Mouse (Mus musculus) lung, postnatal 0 days (tissue): ENCODE data around the gene Tmem202. TPM values are rescaled to one million over a fixed set of nuclear protein-coding genes. Genes with fewer than 3 reads are reported as not detected.

ENCODE experiments used
- ATAC-seq: fragments of 200-750 bp; cut with Nextera tagmentation; 2 replicates; pipeline ENCODE4 v1.8.0; 2017; ENCODE audit warnings: moderate library complexity
- DNase-seq: peaks from one replicate; pipeline ENCODE4 v3.0.0-alpha.2; 2016; ENCODE audit warnings: low spot score
- H3K27ac ChIP-seq: fragments of 300-500 bp; sonication (generic); 2 replicates; pipeline ENCODE4 v1.5.1; 2014; ENCODE audit warnings: antibody characterized with exemption, mild to moderate bottlenecking, low read length, mixed read lengths
- H3K27me3 ChIP-seq: fragments of 300-500 bp; sonication (generic); replicated peaks from 2 replicates; pipeline ENCODE4 v1.6.1; 2014; ENCODE audit warnings: low read length, mixed read lengths; ENCODE audit not compliant: insufficient read depth
- H3K36me3 ChIP-seq: fragments of 300-500 bp; sonication (generic); 2 replicates; pipeline ENCODE4 v1.6.1; 2014; ENCODE audit warnings: low read length, mixed read lengths; ENCODE audit not compliant: insufficient read depth
- H3K4me1 ChIP-seq: fragments of 300-500 bp; sonication (generic); 2 replicates; pipeline ENCODE4 v1.6.1; 2014; ENCODE audit warnings: antibody characterized with exemption, low read depth, low read length, mixed read lengths; ENCODE audit not compliant: insufficient read depth
- H3K4me2 ChIP-seq: fragments of 300-500 bp; sonication (generic); replicated peaks from 2 replicates; pipeline ENCODE4 v1.6.1; 2014; ENCODE audit warnings: low read depth, mild to moderate bottlenecking, low read length, moderate library complexity, mixed read lengths
- H3K4me3 ChIP-seq: fragments of 300-500 bp; sonication (generic); 2 replicates; pipeline ENCODE4 v1.5.1; 2014; ENCODE audit warnings: low read depth, low read length
- H3K9ac ChIP-seq: fragments of 300-500 bp; sonication (generic); replicated peaks from 2 replicates; pipeline ENCODE4 v1.6.1; 2014; ENCODE audit warnings: low read depth, mild to moderate bottlenecking
- H3K9me3 ChIP-seq: fragments of 300-500 bp; sonication (generic); 2 replicates; pipeline ENCODE4 v1.6.1; 2016; ENCODE audit warnings: low read length, mixed read lengths
- CTCF ChIP-seq: IDR thresholded peaks from 2 replicates; pipeline ENCODE4 v1.5.1; 2016; ENCODE audit warnings: antibody characterized with exemption, mild to moderate bottlenecking
- EP300 ChIP-seq: IDR thresholded peaks from 2 replicates; pipeline ENCODE4 v1.6.1; 2016; ENCODE audit warnings: antibody characterized with exemption, mild to moderate bottlenecking, control low read depth
- WGBS: fragments of 180-500 bp; shearing (Covaris S2); extraction: QIAGEN DNeasy Blood & Tissue Kit; methylation state at CpG from one replicate; pipeline ENCODE4 v1.1.7; 2014; 5-methylcytosine and 5-hydroxymethylcytosine counted together
- polyA plus RNA-seq: library from polyadenylated mRNA; unstranded; fragments of >200 nt; fragmentation: Nextera tagmentation; extraction: Ambion mirVana; gene quantifications from 2 replicates; pipeline ENCODE4 v1.2.1, GENCODE M21; 2015

The Tmem202 gene
- polyA plus RNA-seq, 1 experiment from 2014 or later, result 0.57 TPM

DNA sequence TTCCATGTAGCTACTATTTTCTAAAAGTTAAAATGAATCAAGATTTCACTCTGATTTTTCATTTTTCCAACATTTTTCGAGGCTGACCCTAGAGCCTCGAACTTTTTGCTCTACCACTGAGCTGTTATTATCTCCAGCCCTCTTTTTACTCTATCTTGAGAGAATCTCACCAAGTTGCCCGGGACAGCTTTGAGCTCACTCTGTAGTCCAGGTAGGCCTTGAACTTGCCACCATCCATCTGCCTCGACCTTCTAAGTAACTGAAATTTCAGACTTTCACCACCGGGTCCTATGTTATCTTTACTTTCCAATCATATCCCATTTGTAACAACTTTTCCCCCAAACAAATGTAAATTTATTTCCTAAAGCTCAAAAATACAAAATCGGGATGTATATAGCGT, 54.9 kb downstream of the Tmem202 start:
- no peaks in the 10 kb centered on the region for H3K36me3 ChIP-seq
- peak overlapping the region; percentile 73 for H3K4me2 ChIP-seq
- peak overlapping the region; percentile 95; the same call in 1 of the 2 replicates for H3K9ac ChIP-seq
- no peaks in the 10 kb centered on the region for H3K27me3 ChIP-seq
- ATAC-seq (no peak), DNase-seq (no peak)
- H3K27ac ChIP-seq, result no peak overlapping the region
- no peaks in the 10 kb centered on the region for H3K9me3 ChIP-seq
- TF ChIP-seq EP300, result no peak
- TF ChIP-seq CTCF, result no peak
- H3K4me1 ChIP-seq, result no peaks in the 10 kb centered on the region; the same call in 1 of the 2 replicates
- 6% methylated on average over 7 of the region's 7 CpGs for WGBS
- H3K4me3 ChIP-seq, result peak overlapping the region; percentile 96

DNA sequence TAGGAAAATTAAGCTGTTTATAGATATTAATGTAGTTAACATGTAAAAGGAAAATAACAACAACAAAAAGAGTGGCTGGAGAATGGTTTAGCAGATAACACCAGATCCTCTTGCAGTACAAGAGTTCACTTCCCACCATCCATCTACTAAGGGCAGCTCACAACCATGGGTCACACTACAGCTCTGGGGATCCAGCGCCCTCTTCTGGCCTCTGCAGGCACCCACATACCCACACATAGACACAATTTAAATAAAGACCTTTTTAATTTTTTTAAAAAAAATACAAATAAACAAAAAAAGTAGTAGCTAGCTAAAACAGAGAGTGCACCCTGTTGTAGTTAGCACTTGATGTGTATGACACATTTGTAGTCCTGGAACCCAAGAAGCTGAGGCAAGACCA, 57.2 kb downstream of the Tmem202 start:
- Histone ChIP-seq H3K4me2 (no peak overlapping the region), H3K9me3 (no peaks in the 10 kb centered on the region), H3K9ac (no peak overlapping the region), H3K27me3 (no peaks in the 10 kb centered on the region), H3K27ac (no peak overlapping the region), H3K36me3 (no peaks in the 10 kb centered on the region), H3K4me3 (no peak overlapping the region), H3K4me1 (no peaks in the 10 kb centered on the region; the same call in 1 of the 2 replicates)
- 23% methylated on average over 1 of the region's 1 CpGs for WGBS
- TF ChIP-seq CTCF (peak; percentile 68), EP300 (no peak)
- ATAC-seq, result no peak
- peak; percentile 44 for DNase-seq

DNA sequence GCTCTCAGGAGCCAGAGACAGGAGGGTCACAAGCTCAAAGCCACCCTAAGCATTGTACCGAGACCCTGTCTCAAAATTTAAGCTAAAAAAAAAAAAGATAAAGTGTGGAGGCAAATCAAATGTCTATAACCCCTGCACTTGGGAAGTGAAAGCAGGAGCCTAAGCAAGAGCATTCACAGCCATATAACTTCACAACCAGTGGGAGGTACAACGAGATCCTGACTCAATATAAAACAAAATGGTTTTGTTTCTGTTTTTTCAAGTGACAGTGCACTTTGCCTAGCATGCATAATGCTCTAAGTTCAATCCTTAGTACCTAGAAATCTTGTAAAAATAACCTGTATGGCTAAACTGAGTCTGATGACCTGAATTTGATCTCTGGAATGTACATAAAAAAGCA, 63.0 kb downstream of the Tmem202 start:
- WGBS, result 86% methylated on average over 2 of the region's 2 CpGs
- no peaks in the 10 kb centered on the region for H3K36me3 ChIP-seq
- no peak overlapping the region for H3K9ac ChIP-seq
- no peak for DNase-seq
- TF ChIP-seq CTCF (no peak), EP300 (no peak)
- no peak overlapping the region for H3K27ac ChIP-seq
- no peak for ATAC-seq
- H3K4me1 ChIP-seq, result peaks cover 11% of the 10 kb centered on the region
- H3K9me3 ChIP-seq, result no peaks in the 10 kb centered on the region
- H3K4me2 ChIP-seq, result no peak overlapping the region
- no peak overlapping the region for H3K4me3 ChIP-seq
- H3K27me3 ChIP-seq, result no peaks in the 10 kb centered on the region

DNA sequence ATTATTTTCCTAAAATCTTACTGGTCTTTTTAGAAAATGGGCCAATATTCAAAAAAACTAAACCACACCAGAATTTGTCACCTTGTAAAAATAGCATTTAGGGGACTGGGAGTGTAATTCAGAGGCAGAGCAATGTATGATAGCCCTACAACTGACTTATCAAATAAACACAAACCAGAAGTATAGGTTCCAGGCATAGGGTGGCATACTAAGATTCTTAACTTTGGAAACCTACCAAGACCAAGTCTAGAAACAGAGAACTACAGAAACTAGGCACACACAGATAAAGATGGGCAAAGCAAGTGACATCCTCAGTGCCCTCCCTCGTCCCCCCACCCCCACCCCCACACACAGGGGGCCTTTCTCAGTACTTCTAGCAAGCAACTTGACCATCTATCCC, 64.8 kb downstream of the Tmem202 start:
- no peak overlapping the region for H3K9ac ChIP-seq
- H3K36me3 ChIP-seq, result no peaks in the 10 kb centered on the region
- DNase-seq (no peak), ATAC-seq (no peak)
- H3K27ac ChIP-seq, result no peak overlapping the region
- no peaks in the 10 kb centered on the region for H3K9me3 ChIP-seq
- no peak overlapping the region for H3K4me2 ChIP-seq
- TF ChIP-seq CTCF (no peak), EP300 (no peak)
- WGBS, result 87% methylated on average over 1 of the region's 1 CpGs
- H3K27me3 ChIP-seq, result no peaks in the 10 kb centered on the region
- H3K4me1 ChIP-seq, result peaks cover 11% of the 10 kb centered on the region
- H3K4me3 ChIP-seq, result no peak overlapping the region

DNA sequence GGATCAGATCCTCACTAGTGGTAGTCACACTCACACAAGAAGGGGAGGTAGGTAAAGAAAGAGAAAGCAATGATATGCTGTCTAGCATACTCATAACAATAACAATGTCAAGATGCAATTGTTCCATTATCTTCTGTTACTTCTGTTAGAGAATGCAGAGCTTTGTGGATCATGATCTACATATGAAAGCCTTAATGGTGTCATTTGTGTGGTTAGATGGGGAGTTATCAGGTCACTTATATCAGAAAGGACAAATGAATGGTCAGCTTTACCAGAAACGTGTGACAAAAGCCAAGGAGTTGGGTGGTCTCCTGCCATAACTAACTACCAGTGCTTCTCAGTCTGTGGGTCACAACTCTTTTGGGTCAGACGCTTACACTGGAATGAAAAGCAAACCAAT, 66.5 kb downstream of the Tmem202 start:
- Histone ChIP-seq H3K4me1 (peaks cover 11% of the 10 kb centered on the region), H3K4me3 (no peak overlapping the region)
- 83% methylated on average over 2 of the region's 2 CpGs for WGBS

DNA sequence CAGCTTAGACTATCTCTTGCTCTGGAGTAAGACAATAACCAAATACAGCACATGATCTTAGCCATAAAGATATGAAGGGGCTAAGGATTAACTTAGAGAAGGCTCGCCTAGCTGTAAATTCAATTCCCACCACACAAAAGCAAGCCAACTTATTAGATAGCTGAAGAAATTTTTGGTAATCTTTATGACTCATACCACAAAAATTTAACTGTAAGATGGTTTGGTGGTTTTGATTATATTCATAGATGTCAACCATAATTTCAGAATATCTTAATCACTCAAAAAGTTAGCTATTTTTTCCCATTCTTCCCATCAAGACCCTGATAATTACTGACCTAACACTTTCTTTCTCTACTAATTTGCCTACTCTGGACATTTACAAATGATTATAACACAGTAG, 70.2 kb downstream of the Tmem202 start:
- Histone ChIP-seq H3K27ac (no peak overlapping the region), H3K4me1 (peaks cover 6% of the 10 kb centered on the region), H3K9ac (no peak overlapping the region), H3K4me2 (no peak overlapping the region), H3K27me3 (no peaks in the 10 kb centered on the region), H3K36me3 (no peaks in the 10 kb centered on the region), H3K4me3 (no peak overlapping the region), H3K9me3 (no peaks in the 10 kb centered on the region)
- 84% methylated on average over 1 of the region's 1 CpGs for WGBS
- TF ChIP-seq CTCF, result no peak
- no peak for TF ChIP-seq EP300
- ATAC-seq (no peak), DNase-seq (no peak)

More for the DNA sequence above, 66.5 kb downstream of the Tmem202 start:
- Histone ChIP-seq H3K9ac (no peak overlapping the region), H3K27ac (no peak overlapping the region), H3K36me3 (no peaks in the 10 kb centered on the region), H3K27me3 (no peaks in the 10 kb centered on the region), H3K4me2 (no peak overlapping the region), H3K9me3 (no peaks in the 10 kb centered on the region)
- ATAC-seq (no peak), DNase-seq (no peak)
- TF ChIP-seq CTCF, result no peak
- TF ChIP-seq EP300, result no peak

Other genes with a start within 250 kb of the Tmem202 start
- 26.6 and 26.7 TPM in 2 replicates for gene Adpgk, start 248.3 kb downstream of the Tmem202 start, polyA plus RNA-seq
- gene Bbs4, start 186.3 kb downstream of the Tmem202 start, polyA plus RNA-seq, result 13.3 and 15.8 TPM in 2 replicates
- gene Arih1, start 53.2 kb downstream of the Tmem202 start, polyA plus RNA-seq, result 7.0 and 9.2 TPM in 2 replicates
- gene Hexa, start 307 bp downstream of the Tmem202 start, polyA plus RNA-seq, result 61.6 and 69.9 TPM in 2 replicates
- 0.16 and 0.25 TPM in 2 replicates for gene Celf6, start 38.1 kb upstream of the Tmem202 start, polyA plus RNA-seq
- gene Parp6, start 77.4 kb upstream of the Tmem202 start, polyA plus RNA-seq, result 18.3 and 22.1 TPM in 2 replicates
- 318 and 331 TPM in 2 replicates for gene Pkm, start 116.5 kb upstream of the Tmem202 start, polyA plus RNA-seq
- 68.0 and 95.2 TPM in 2 replicates for gene Gramd2, start 140.3 kb upstream of the Tmem202 start, polyA plus RNA-seq
- 3.4 and 3.6 TPM in 2 replicates for gene Senp8, start 210.9 kb upstream of the Tmem202 start, polyA plus RNA-seq
- gene Myo9a, start 211.0 kb upstream of the Tmem202 start, polyA plus RNA-seq, result 8.1 and 11.5 TPM in 2 replicates